Mouse (Mus musculus) gastrocnemius, postnatal 14 days (tissue): ENCODE measurements at regions not wholly inside any gene's neighbourhood (a gene's known extent, or its start where the extent isn't known, plus 50 kb on each side); places are given as distances from the start of the nearest gene placed in this dataset.

Experiments used
- DNase-seq: peaks from one replicate; pipeline ENCODE4 v3.0.0; 2021; ENCODE audit warnings: mixed read lengths
- intact Hi-C: fragments of 180-260 bp; cut with DNase I; formaldehyde crosslinking; loops from one replicate; pipeline ENCODE4 v1.15.1; 2025; ENCODE audit warnings: low total_unique reads

DNA sequence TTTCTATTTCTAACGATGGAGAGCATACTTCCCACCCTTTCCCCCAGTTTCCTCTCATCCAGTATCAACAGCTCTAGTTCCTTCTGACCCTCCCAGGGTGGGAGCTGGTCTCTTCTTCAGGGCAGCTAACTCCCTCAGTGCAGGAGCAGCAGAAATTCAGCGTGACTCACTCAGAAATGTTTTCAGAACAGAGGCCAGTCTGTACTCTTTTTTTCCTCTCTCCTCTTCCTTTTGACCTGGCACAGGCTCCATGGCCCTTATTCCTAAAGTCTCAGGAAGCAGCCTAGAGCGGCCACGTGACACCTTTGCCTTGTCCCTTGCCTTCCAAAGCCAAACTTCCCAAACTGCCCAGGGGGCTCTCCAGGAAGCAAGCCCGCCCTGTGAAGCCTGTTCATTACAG is 55.4 kb downstream of the Pja1 start:
- no peak for DNase-seq
- intact Hi-C loops = no loop called here

- DNase-seq = no peak
- intact Hi-C loops = no loop called here
Measured at GRCm38 (mm10) chrX:99410942-99411341, 60.1 kb downstream of the Pja1 start.

GRCm38 (mm10) chrX:99409858-99410257 is 61.2 kb downstream of the Pja1 start:
- DNase-seq = no peak
- intact Hi-C loops = no loop called here

- intact Hi-C loops = no loop called here
- no peak for DNase-seq
Measured at GRCm38 (mm10) chrX:99409331-99409730, 61.7 kb downstream of the Pja1 start.

GRCm38 (mm10) chrX:99408804-99409203 is 62.3 kb downstream of the Pja1 start:
- no peak for DNase-seq
- intact Hi-C loops = no loop called here

DNA sequence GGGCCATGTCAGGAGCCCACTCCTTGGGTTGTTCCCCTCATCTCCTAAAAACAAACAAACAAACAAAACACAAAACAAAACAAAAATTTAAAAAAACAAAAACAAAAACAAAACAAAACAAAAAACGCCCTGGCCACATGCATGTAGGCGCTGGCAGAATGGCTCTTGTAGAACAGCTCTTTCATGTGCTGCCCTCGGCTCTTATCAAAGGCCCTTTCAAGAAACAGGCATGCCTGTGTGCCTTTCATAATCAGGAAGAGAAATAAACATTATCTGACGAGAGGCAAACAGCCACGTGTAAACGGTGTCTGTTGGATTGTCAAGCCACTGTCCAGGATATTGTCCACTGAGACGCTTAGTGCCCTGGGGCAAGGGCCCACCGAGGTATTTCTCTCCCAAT is 65.2 kb downstream of the Pja1 start:
- intact Hi-C loops = no loop called here
- no peak for DNase-seq

DNA sequence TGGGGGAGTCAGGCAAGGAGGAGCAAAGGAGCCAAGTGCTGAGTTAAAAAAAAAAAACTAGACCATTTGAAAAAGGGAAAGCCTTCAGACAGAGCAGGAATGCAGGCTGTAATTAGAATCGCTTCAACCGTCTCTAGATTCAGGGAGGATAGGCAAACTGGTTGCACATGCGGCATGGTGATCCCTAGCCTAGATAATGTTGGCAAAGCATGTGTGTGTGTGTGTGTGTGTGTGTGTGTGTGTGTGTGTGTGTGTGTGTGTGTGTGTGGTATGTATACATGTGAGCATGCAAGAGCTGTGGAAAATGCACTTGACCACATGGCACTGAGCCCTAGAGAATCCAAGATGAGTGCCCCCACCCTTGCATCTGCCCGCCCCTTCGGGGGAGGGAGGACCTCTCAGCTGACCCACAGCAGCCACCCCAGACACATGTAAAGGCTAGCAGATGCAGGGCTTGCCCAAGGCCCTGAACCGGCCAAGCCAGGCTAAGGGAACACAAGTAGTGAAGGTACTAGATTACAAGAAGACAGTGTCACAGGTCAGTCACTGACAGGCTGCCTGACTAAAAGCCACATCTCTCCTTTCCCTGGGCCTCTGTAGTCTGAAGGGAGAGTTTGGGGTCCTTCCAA is 67.4 kb downstream of the Pja1 start:
- no peak for DNase-seq
- intact Hi-C loops = no loop called here

GRCm38 (mm10) chrX:99402841-99403520 is 68.1 kb downstream of the Pja1 start:
- intact Hi-C loops = no loop called here
- DNase-seq = peak; percentile 39

DNA sequence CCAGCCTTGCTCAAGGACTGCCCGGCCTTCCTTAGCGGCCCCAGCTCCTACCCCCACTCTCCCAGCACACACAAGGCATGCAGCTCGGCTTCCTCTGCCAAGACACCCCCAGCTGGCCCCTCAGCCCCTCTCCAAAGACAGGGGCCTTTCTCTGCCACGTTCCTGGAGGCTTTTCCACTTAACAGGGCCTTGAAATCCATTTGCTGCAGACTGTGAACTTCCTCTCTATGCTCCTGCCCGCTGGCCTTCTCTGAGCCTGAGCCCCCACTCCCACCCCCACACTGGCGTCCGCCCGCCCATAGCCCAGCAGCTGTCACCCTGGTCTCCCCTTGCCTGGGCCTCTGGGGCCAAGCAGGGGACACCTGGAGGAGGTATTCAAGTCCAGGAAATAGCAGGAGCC is 73.7 kb downstream of the Pja1 start:
- intact Hi-C loops = no loop called here
- no peak for DNase-seq

GRCm38 (mm10) chrX:99396180-99396579 is 74.9 kb downstream of the Pja1 start:
- intact Hi-C loops = no loop called here
- DNase-seq = peak; percentile 25

- intact Hi-C loops = no loop called here
- no peak for DNase-seq
Measured at GRCm38 (mm10) chrX:99395067-99395466, 76.0 kb downstream of the Pja1 start.

DNA sequence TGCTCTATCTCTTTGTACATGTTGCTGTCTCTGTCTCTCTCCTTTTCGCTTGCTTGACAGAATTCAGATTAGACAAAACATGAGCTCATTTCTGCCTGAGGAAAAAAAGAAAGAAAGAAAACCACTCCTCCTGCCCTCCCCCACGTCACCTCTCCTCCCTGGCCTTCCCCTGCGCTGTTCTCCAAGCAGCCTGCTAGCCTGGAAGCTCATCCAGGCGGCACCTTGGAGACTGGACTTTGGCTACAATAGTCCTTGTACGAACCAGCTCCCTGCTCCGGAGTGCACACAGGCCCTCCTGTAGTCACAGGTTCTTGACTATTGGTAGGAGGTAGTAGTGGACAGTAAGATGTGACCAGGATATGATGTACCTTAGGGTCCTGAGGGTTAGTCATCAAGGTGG is 79.4 kb downstream of the Pja1 start:
- intact Hi-C loops = no loop called here

DNA sequence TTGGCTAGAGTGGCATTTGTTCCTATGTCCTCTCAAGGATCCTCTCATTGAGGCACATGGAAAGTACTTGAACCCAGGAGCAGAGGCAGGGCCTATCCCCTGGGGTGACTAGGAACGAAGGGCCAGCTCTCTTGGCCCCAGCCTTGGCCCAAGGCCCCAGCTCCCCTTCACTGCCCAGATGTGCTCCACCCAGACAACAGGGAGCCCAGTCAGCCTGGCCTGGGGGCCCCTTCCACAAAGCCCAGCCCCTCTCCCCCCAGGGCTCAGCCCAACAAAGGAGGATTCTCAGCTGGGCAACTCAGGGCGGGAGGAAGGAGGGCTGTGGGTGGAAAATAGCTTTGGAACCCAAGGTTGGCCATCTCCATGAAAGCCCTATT is 80.6 kb downstream of the Pja1 start:
- intact Hi-C loops = no loop called here

More for the DNA sequence above, 79.4 kb downstream of the Pja1 start:
- no peak for DNase-seq

GRCm38 (mm10) chrX:99389778-99390461 is 81.2 kb downstream of the Pja1 start:
- intact Hi-C loops = no loop called here
- DNase-seq = no peak

More for the DNA sequence above, 80.6 kb downstream of the Pja1 start:
- DNase-seq = no peak

DNA sequence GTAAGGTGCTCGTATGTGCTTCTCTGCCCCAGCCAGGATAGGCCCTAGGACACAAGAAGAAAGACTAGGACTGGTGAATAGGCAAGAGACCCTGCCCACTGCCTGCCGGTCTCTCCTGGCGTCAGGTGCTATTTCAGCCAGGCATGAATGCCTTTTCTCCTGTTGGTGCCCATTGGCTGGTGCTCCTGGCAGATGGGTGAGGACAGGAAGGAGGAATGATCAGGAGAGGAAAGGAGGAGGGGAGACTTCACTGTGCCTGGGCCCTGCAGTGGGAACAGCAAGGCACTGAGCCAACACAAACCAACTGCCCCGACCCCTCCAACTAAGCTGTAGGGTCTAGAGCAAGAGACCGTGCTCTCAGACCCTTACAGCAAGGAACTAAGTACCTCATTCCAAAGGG is 100.4 kb downstream of the Pja1 start:
- intact Hi-C loops = no loop called here
- DNase-seq = no peak

GRCm38 (mm10) chrX:99369258-99369900 is 101.7 kb downstream of the Pja1 start:
- intact Hi-C loops = no loop called here
- DNase-seq = peak; percentile 74

DNA sequence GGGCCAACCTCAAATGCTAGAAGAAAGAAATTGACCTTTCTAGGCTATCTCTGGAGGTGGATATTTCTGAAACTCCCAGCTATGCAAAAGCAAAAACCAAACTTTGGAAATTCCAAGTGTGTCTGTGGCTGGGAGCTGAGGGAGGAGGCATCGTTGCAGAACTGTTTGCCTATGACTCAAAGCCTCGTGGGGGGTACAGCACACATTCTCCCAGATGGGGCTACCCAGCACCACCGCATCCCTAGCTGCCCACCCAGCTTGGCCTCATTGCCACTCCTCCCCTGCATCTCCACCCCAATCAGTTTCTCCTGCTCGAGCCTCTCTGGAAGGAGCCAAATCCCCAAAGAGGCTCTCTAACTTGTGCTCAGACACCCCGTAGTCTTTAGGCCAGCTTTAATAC is 107.0 kb downstream of the Pja1 start:
- no peak for DNase-seq
- intact Hi-C loops = no loop called here

GRCm38 (mm10) chrX:99360095-99360890 is 110.8 kb downstream of the Pja1 start:
- intact Hi-C loops = no loop called here
- no peak for DNase-seq

GRCm38 (mm10) chrX:99358784-99359183 is 112.3 kb downstream of the Pja1 start:
- intact Hi-C loops = loop anchor here (10.0 kb wide), 1 partner anchor 224 kb away; the partner anchor contains the start of gene Efnb1
- no peak for DNase-seq
